Comparison of ENCODE assay signal across 8 mouse cellular contexts in the genomic region with DNA sequence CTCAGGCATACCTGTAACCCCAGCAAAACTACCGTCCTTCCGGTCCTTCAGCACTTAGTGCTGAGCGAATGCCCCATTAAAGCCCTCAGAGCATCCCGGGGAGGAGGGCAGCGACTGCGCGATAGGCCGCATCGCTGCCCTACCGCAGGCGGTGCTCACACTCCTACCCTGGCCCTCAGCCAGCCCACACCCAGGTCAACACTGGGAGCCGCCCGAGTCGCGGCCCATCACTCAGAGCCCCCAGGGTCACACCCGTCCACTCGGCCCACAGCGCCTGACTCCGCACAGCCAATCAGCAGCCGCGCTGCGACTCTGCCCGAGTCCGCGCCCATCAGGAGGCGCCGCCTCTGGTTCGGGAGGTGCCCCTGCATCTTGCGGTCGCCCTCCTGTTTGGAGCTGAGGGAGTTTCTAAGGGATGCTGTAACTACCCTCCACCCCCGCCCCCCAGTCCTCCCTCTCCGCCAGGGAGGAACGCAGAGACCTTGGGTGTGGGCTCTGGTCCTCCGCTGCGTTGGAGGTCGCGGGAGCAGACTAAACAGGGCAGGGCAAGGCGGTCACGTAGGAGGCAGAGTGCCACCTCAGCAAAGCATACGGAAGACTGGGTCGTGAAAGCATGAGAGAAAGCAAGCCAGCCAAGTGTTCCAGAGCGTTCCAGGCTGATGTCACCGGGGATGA. TPM values are rescaled to one million over a fixed set of nuclear protein-coding genes. Genes with fewer than 3 reads are reported as not detected.
DNase-seq lines count a peak whose midpoint lies in the region; ATAC-seq lines count a peak whose summit lies in the region.

No protein-coding gene starts in this region.

- peaks cover 15% of the 10 kb centered on the region for H3K4me1 ChIP-seq in hindbrain, embryonic 12.5 days

- H3K4me3 ChIP-seq in hindbrain, embryonic 12.5 days = peak overlapping the region; percentile 56

- WGBS in hindbrain, embryonic 12.5 days = under 1% methylated on average over 43 of the region's 43 CpGs

- peak; percentile 82 for DNase-seq in NIH3T3 (ENCODE audit: low read depth)
- peak; percentile 91 to 94 for DNase-seq in cerebellum, postnatal 10 days
- DNase-seq in frontal cortex, postnatal 10 days (ENCODE audit: low spot score in 2 of 2) = peak; percentile 84 to 90
- DNase-seq in layer of hippocampus, postnatal 25 days (ENCODE audit: extremely low spot score in 1 of 2, low spot score in 1 of 2) = peak; percentile 70 to 72
- peak; percentile 87 for DNase-seq in lung, postnatal 14 days
- DNase-seq in retina, embryonic 14.5 days (ENCODE audit: low spot score) = peak; percentile 92
- peak; percentile 82 to 85 for DNase-seq in thymus, postnatal 36 days

- no peaks in the 10 kb centered on the region for H3K27me3 ChIP-seq in hindbrain, embryonic 12.5 days

- H3K4me2 ChIP-seq in hindbrain, embryonic 12.5 days (replicated peaks) = peak overlapping the region; percentile 87

- peak; percentile 96 for ATAC-seq in hindbrain, embryonic 12.5 days (ENCODE audit: low FRiP score)

- H3K9me3 ChIP-seq in hindbrain, embryonic 12.5 days (replicated peaks) = no peaks in the 10 kb centered on the region

- peak overlapping the region; percentile 72 for H3K9ac ChIP-seq in hindbrain, embryonic 12.5 days

- H3K27ac ChIP-seq in hindbrain, embryonic 12.5 days = peak overlapping the region; percentile 95

- H3K36me3 ChIP-seq in hindbrain, embryonic 12.5 days = no peaks in the 10 kb centered on the region

RNA-seq across cellular contexts. Expression of a gene that starts 26.5 kb away (rescaled TPM):
- polyA plus RNA-seq in hindbrain, embryonic 12.5 days (2016; fragmentation: Nextera tagmentation; extraction: Ambion mirVana) = 404 and 420 TPM in 2 replicates
- 100 to 1,000 TPM; 642 to 712 TPM for total RNA-seq in layer of hippocampus, postnatal 25 days (2021)

Comparison
In these comparisons a context has a peak if more than half of its experiments do, and no peak if none do; other contexts are left out.
1. Peak in every context shown above with its lines: DNase-seq, ATAC-seq, H3K4me3 ChIP-seq and H3K27ac ChIP-seq.